Comparison of ENCODE assay signal across 7 mouse cellular contexts in genomic region chr6:87937178-87937788, GRCm38 (mm10). TPM values are rescaled to one million over a fixed set of nuclear protein-coding genes. Genes with fewer than 3 reads are reported as not detected.
DNase-seq lines count a peak whose midpoint lies in the region; ATAC-seq lines count a peak whose summit lies in the region.

No protein-coding gene starts in this region.

- H3K9me3 ChIP-seq in hindbrain, embryonic 10.5 days = no peaks in the 10 kb centered on the region
- no peaks in the 10 kb centered on the region for H3K9me3 ChIP-seq in limb, embryonic 13.5 days
- H3K9me3 ChIP-seq in neural tube, embryonic 14.5 days (ENCODE audit: control insufficient read depth, low read length) = no peaks in the 10 kb centered on the region

- H3K4me3 ChIP-seq in hindbrain, embryonic 10.5 days = no peak overlapping the region
- H3K4me3 ChIP-seq in limb, embryonic 13.5 days = no peak overlapping the region
- no peak overlapping the region for H3K4me3 ChIP-seq in neural tube, embryonic 14.5 days (ENCODE audit: low read depth, low read length)

- H3K27ac ChIP-seq in hindbrain, embryonic 10.5 days = peak overlapping the region; percentile 74
- H3K27ac ChIP-seq in limb, embryonic 13.5 days = no peak overlapping the region
- 0 out of 2 replicates have a peak overlapping the region, but pooled peaks have one; percentile 22 for H3K27ac ChIP-seq in neural tube, embryonic 14.5 days (ENCODE audit: low read depth, low read length)

- peaks cover 46% of the 10 kb centered on the region for H3K36me3 ChIP-seq in hindbrain, embryonic 10.5 days
- peaks cover 52% of the 10 kb centered on the region for H3K36me3 ChIP-seq in limb, embryonic 13.5 days
- peaks cover 33% of the 10 kb centered on the region for H3K36me3 ChIP-seq in neural tube, embryonic 14.5 days (ENCODE audit: control insufficient read depth, insufficient read depth, low read length)

- H3K4me1 ChIP-seq in hindbrain, embryonic 10.5 days (replicated peaks) = peaks cover 9% of the 10 kb centered on the region
- H3K4me1 ChIP-seq in limb, embryonic 13.5 days = peaks cover 2% of the 10 kb centered on the region; the same call in 1 of the 2 replicates
- no peaks in the 10 kb centered on the region for H3K4me1 ChIP-seq in neural tube, embryonic 14.5 days (ENCODE audit: control insufficient read depth, insufficient read depth, low read length)

- H3K27me3 ChIP-seq in hindbrain, embryonic 10.5 days (ENCODE audit: insufficient read depth, poor library complexity, severe bottlenecking) = no peaks in the 10 kb centered on the region
- H3K27me3 ChIP-seq in limb, embryonic 13.5 days = no peaks in the 10 kb centered on the region
- H3K27me3 ChIP-seq in neural tube, embryonic 14.5 days (ENCODE audit: control insufficient read depth, insufficient read depth, low read length) = no peaks in the 10 kb centered on the region

- H3K4me2 ChIP-seq in limb, embryonic 13.5 days (replicated peaks) = no peak overlapping the region
- peak overlapping the region; percentile 14; the same call in 1 of the 2 replicates for H3K4me2 ChIP-seq in neural tube, embryonic 14.5 days (ENCODE audit: low read depth, low read length)

- ATAC-seq in limb, embryonic 13.5 days (ENCODE audit: low FRiP score, low read depth) = peak; percentile 92
- peak; percentile 93 for ATAC-seq in neural tube, embryonic 14.5 days (ENCODE audit: low read depth)

- no peak overlapping the region for H3K9ac ChIP-seq in limb, embryonic 13.5 days
- H3K9ac ChIP-seq in neural tube, embryonic 14.5 days (replicated peaks; ENCODE audit: low read depth, low read length) = no peak overlapping the region

- 41% methylated on average over 19 of the region's 19 CpGs for WGBS in hindbrain, embryonic 10.5 days
- 40% methylated on average over 19 of the region's 19 CpGs for WGBS in limb, embryonic 13.5 days
- 30% methylated on average over 19 of the region's 19 CpGs for WGBS in neural tube, embryonic 14.5 days

- DNase-seq in Muller cell, postnatal 12 days (ENCODE audit: inconsistent ontology term) = peak; percentile 57
- DNase-seq in embryo, embryonic 10.5 days (ENCODE audit: low spot score) = peak; percentile 86
- DNase-seq in hindbrain, embryonic 10.5 days (ENCODE audit: low spot score) = peak; percentile 79
- DNase-seq in thymus, postnatal 36 days = no peak
- no peak for DNase-seq in thymus, postnatal 10 days (ENCODE audit: low spot score in 2 of 2)

RNA-seq across cellular contexts. Expression of gene Hmces, which starts 23.5 kb away (rescaled TPM):
- polyA plus RNA-seq in hindbrain, embryonic 10.5 days (2016; fragmentation: Nextera tagmentation; extraction: Ambion mirVana) = 49.7 and 57.0 TPM in 2 replicates
- polyA plus RNA-seq in limb, embryonic 13.5 days (2015; fragmentation: Nextera tagmentation; extraction: Ambion mirVana) = 66.8 and 69.0 TPM in 2 replicates
- 41.7 and 46.6 TPM in 2 replicates for polyA plus RNA-seq in neural tube, embryonic 14.5 days (2014; fragmentation: Nextera tagmentation; extraction: Ambion mirVana)

RNA-seq across cellular contexts. Expression of gene H1fx, which starts 44.2 kb away (rescaled TPM):
- 26.5 and 33.1 TPM in 2 replicates for polyA plus RNA-seq in hindbrain, embryonic 10.5 days (2016; fragmentation: Nextera tagmentation; extraction: Ambion mirVana)
- polyA plus RNA-seq in limb, embryonic 13.5 days (2015; fragmentation: Nextera tagmentation; extraction: Ambion mirVana) = 27.8 and 40.0 TPM in 2 replicates
- polyA plus RNA-seq in neural tube, embryonic 14.5 days (2014; fragmentation: Nextera tagmentation; extraction: Ambion mirVana) = 20.4 and 20.8 TPM in 2 replicates

RNA-seq across cellular contexts. Expression of gene Copg1, which starts 49.7 kb away (rescaled TPM):
- 155 and 159 TPM in 2 replicates for polyA plus RNA-seq in hindbrain, embryonic 10.5 days (2016; fragmentation: Nextera tagmentation; extraction: Ambion mirVana)
- 186 and 193 TPM in 2 replicates for polyA plus RNA-seq in limb, embryonic 13.5 days (2015; fragmentation: Nextera tagmentation; extraction: Ambion mirVana)
- polyA plus RNA-seq in neural tube, embryonic 14.5 days (2014; fragmentation: Nextera tagmentation; extraction: Ambion mirVana) = 202 and 213 TPM in 2 replicates

Comparison
In these comparisons a context has a peak if more than half of its experiments do, and no peak if none do; other contexts are left out.
1. DNase-seq: peak in Muller cell, postnatal 12 days (single experiment), embryo, embryonic 10.5 days (single experiment) and hindbrain, embryonic 10.5 days (single experiment); none in thymus, postnatal 36 days (0 of 2) and thymus, postnatal 10 days (0 of 2).